Mouse (Mus musculus) bone marrow macrophage, adult 2 months (primary cell): Measurements from ENCODE around the gene Cdc25b. TPM values are rescaled to one million over a fixed set of nuclear protein-coding genes. Genes with fewer than 3 reads are reported as not detected.

Experiments
- H3K27ac ChIP-seq: 2 replicates; pipeline ENCODE4 v1.5.1; 2012; ENCODE audit warnings: low read depth, low read length; ENCODE audit not compliant: insufficient read depth
- H3K4me1 ChIP-seq: 2 replicates; pipeline ENCODE4 v1.6.1; 2012; ENCODE audit warnings: low read length; ENCODE audit not compliant: control insufficient read depth, insufficient read depth
- H3K4me3 ChIP-seq: 2 replicates; pipeline ENCODE4 v1.5.1; 2012; ENCODE audit warnings: mild to moderate bottlenecking, low read length, moderate library complexity; ENCODE audit not compliant: insufficient read depth
- CTCF ChIP-seq: IDR thresholded peaks from 2 replicates; pipeline ENCODE4 v1.5.1; 2012; ENCODE audit warnings: low read depth, mild to moderate bottlenecking, low read length, moderate library complexity
- POLR2A ChIP-seq: IDR thresholded peaks from 2 replicates; pipeline ENCODE4 v1.6.1; 2012; ENCODE audit warnings: mild to moderate bottlenecking, low read depth, low read length, borderline replicate concordance
- polyA plus RNA-seq: library from polyadenylated mRNA; stranded (reverse); fragments of >200 nt; gene quantifications from 2 replicates; pipeline ENCODE4 v1.2.4, GENCODE M21; 2012; ENCODE audit not compliant: missing spikeins, insufficient read depth, insufficient read length

Gene Cdc25b
- polyA plus RNA-seq, 1 experiment: 47.1 TPM

DNA sequence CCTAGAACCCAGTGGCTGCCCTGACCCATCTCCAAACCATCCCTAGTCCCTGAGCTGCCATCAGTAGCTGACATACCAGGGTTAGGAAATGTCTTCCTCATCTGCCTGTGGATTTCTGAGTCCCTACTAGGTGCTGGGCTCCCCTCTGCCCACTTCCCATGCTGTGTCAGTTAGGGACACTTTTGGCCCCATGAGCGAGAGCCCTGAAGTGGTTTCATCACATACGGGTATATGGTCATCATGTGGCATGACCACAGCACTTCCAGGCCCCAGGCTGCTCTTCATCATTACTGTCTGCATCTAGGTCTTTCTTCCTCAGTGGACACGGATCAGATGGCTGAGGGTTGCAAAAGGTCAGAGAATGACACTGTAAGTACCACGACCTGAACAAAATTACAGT, 20.0 kb downstream of the Cdc25b start, which contains the start of gene Ap5s1:
TSS of gene Ap5s1 (plus strand) at position 301 of the 400 bp plus-strand sequence.
- TF ChIP-seq POLR2A: no peak
- TF ChIP-seq CTCF: no peak
- Histone ChIP-seq H3K4me1 (peaks cover 65% of the 10 kb centered on the region), H3K27ac (peak within 1 kb of the TSS; percentile 24), H3K4me3 (no peak within 1 kb of the TSS)

DNA sequence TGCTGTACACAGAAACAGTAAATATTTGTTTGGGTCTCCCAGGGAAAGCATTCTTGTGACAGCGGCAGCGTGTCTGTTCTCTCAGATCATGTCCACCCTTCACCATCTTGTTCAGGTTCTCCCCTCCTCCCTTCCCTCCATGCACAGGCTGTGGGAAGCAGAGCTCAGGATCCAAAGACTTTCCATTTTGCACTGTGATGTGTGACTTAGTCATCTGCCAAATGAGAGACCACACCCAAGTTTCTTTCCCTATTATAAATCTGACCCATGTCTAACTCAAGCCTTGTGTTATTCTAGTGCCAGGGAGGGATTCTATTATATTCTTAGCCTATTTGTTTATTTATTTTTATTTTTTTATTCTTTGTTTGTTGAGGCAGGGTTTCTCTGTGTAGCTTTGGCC, 21.6 kb downstream of the Cdc25b start:
- TF ChIP-seq POLR2A (no peak), CTCF (no peak)
- Histone ChIP-seq H3K4me1 (peaks cover 60% of the 10 kb centered on the region), H3K27ac (no peak overlapping the region), H3K4me3 (no peak overlapping the region)

DNA sequence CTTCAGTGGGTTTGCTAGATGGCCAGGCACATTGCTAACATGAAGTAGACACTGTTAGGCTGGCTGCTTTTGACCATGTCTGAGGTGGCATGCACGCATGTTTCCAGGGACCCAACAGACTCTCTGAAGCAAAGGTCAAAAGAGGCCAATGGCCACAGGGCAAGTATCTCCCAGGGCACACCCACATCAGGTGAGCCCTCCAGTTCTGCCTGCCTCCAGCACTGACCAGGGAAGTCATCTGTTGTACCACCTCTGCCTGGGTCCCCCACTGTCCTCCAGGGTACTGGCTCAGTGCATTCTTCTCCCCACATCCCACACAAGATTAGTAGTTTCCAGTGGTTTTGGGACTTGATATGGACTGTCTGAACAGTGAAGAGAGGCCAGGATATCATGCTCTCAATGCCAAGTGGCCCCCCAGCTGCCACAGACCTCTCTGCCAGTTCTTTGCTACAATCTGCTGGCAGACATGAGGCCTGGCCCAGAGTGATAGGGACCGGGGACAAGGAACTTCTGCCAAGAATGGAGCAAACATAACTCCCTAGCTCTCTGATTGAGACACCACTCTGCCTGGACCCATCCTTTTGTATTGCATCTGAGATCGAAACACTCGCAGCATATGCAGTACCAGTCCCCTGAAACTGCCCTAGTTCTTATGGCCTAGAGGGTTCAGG, 22.5 kb downstream of the Cdc25b start:
- H3K27ac ChIP-seq: peak overlapping the region; percentile 93
- TF ChIP-seq POLR2A: no peak
- H3K4me3 ChIP-seq: peak overlapping the region; percentile 62
- peaks cover 52% of the 10 kb centered on the region for H3K4me1 ChIP-seq

DNA sequence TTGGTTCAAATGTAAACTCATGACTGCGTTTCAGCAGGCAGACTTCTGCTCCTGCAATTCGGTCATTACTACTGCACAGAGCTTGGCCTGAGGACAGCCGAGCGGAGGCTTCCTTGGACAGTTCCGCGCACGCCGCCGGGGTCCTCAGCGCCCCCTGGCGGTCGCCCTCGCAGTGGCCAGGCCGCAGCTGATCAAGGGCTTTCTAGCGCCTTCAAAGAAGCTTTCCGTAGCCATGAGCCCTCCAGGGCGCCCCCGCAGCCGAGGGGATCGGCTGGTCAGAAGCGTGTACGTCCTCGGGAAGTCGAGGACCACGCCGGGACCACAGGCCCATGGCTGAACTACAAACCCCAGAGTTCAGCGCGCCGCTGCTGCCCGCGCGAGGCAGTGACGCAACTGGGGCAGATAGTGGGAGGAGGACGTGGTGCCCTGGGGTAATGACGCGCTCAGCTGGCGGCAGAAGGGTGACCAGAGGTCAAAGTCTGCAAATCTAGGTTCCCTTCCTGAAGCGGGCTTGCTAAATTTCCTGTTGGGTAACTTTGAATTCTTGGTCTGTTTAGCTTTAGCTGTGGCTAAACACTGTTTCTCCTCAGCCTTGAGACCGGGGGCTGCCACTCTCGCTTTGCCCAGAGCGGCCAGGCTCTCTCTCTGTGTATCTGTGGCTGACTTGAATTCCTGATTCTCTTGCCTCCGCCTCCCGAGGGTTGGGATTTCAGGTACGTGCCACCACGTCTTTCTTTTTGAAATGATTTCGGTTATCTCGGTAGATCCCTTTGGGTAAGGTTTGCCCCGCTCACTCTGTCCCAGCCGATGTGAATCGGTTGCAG, 23.4 kb downstream of the Cdc25b start:
- Histone ChIP-seq H3K4me1 (peaks cover 47% of the 10 kb centered on the region), H3K27ac (peak overlapping the region; percentile 93), H3K4me3 (peak overlapping the region; percentile 62)
- TF ChIP-seq CTCF (peak; percentile 100), POLR2A (no peak)

DNA sequence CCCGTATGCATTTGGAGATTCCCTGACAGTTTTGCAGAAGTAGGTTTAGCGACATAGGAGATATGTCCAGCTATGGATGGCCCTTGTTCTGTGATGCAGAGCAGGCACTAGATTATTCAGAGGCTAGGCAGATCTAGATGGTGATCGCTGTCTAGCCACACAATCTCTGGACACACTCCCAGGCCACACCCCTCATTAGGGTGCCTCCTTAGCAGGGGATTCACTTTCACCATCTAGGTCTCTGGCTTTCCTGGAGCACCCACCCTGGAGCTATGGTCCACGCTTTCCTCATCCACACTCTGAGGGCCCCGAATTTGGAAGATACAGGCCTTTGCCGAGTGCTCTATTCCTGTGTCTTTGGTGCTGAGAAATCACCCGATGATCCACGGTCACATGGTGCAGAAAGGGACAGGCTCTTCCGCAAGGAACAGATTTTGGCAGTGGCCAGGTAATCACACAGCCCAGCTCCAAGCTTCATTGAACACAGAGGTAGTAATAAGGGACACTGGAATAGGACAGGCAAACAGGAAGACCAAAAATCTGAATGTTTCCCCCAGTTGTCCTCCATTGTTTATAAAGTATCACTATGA, 24.4 kb downstream of the Cdc25b start:
- Histone ChIP-seq H3K27ac (peak overlapping the region; percentile 86), H3K4me1 (peaks cover 38% of the 10 kb centered on the region), H3K4me3 (peak overlapping the region; percentile 60)
- TF ChIP-seq POLR2A (no peak), CTCF (no peak)

DNA sequence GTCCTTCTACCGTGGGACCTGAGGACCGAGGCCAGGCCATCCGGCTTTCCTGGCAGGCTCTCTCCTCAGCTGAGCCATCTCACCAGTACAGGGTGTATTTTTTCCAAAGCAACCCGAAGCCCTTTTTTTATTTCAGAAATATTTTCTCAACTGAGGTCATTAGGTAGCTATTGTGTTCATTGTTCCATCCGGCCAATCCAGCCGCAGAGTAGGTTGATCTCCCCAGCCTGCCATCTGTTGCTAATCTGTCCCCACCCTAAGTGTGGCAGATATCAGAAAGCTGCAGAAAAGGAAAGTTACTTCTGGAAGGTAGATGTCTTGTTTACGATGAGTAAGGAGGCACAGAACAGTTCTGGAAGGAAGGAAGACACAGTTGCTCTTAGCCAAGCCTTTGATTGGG, 27.0 kb downstream of the Cdc25b start:
- no peak for TF ChIP-seq CTCF
- no peak for TF ChIP-seq POLR2A
- H3K4me1 ChIP-seq: peaks cover 16% of the 10 kb centered on the region
- H3K27ac ChIP-seq: no peak overlapping the region
- no peak overlapping the region for H3K4me3 ChIP-seq

DNA sequence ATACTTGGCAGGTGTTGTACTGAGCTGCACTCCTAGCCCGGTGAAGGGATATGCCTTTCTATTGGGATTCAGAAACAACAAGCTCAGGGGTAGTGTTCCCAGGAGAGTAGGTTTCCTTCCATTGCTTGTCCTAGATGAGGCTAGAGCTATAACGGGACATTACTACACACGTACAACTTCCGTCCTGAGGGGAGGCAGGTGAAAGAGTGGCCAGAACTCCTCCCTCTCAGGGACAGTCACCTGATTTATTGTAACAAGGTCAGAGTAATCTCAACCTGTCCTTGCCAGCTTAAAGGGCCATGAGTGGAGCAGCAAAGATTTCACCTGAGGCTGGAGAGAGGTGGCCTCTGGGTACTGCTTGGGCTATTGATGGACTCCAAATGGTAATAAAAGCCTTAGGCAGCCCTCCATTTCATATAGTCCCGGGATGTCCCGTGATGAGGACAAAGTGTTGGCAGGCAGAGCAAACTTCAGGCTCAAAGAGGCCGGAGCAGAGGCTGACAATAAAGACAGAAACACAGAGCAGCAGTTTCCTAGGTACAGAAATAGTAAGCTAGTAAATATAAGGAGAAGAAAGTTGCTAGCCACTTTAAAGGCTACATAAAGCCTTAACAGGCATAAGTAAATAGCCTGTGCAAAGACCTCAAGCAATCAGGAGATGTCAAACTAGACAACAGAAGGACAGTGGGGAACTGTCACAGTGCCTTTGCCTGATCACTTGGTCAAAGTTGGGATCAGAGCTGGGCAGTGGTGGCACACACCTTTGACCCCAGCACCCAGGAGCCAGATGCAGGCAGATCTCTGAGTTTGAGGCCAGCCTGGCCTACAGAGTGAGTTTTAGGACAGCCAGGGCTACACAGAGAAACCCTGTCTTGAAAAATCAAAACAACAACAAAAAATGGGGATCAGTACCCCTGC, 29.5 kb downstream of the Cdc25b start:
- H3K27ac ChIP-seq: no peak overlapping the region
- TF ChIP-seq POLR2A (no peak), CTCF (no peak)
- H3K4me1 ChIP-seq: peaks cover 5% of the 10 kb centered on the region
- no peak overlapping the region for H3K4me3 ChIP-seq

DNA sequence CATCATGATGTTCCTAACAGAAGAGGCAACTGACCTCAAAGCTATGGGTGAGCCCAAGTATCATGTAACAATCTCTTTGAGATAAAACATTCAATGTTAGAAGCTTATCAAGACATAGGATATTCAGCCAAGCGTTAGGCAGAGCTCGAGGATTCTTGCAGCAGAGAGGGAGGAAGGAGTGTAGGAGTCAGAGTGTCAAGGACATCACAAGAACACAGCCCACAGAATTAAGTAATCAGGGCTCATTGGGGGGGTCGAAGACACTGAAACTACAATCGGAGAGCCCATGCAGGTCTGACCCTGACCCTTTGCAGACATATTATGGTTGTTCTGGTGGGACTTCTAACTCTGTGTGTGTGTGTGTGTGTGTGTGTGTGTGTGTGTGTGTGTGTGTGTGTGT, 33.3 kb downstream of the Cdc25b start:
- Histone ChIP-seq H3K4me1 (peaks cover 7% of the 10 kb centered on the region), H3K4me3 (no peak overlapping the region), H3K27ac (no peak overlapping the region)
- no peak for TF ChIP-seq POLR2A
- TF ChIP-seq CTCF: no peak

DNA sequence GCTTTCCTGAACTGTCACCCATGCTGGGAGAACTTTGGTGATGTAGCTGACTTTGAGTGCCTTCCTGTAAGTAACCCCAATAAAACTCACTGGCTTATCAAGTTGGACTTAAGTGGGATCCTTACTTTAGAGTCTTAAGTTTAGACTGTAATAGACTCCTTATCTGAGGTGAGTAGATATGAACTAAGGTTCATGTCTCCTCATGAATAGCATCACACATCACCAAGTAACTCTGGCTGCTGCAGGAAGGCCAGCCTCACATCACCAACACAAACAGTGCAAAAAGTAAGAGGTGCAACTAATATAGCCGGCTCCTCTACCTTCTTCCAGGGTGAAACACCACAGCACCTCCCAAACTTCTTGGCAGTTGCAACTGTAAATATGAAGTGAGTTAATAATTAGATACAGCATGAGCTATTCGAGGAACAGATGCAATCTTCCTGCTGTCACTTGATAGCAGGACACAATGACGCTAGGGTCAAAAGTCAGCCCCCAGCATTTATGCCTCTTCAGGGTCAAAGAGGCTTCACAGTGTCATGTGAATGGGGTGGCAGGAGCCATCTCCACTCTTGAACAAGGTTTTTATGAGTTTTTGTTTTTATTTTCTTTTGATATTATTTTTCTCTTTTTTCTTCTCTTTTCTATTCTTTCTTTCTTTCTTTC, 35.2 kb downstream of the Cdc25b start:
- no peak overlapping the region for H3K4me3 ChIP-seq
- no peak for TF ChIP-seq CTCF
- no peak for TF ChIP-seq POLR2A
- no peak overlapping the region for H3K27ac ChIP-seq
- peaks cover 7% of the 10 kb centered on the region for H3K4me1 ChIP-seq
